Mouse (Mus musculus) kidney, adult 11 months (tissue): ENCODE results near the gene Atp6v0b.

ENCODE experiments used
- DNase-seq: peaks from one replicate; pipeline ENCODE4 v3.0.0; 2022

Atp6v0b gene

GRCm38 (mm10) chr4:117908834-117909453, 21.8 kb upstream of the Atp6v0b start:
- DNase-seq = no peak

GRCm38 (mm10) chr4:117906196-117906595, 19.1 kb upstream of the Atp6v0b start:
- DNase-seq = no peak

DNA sequence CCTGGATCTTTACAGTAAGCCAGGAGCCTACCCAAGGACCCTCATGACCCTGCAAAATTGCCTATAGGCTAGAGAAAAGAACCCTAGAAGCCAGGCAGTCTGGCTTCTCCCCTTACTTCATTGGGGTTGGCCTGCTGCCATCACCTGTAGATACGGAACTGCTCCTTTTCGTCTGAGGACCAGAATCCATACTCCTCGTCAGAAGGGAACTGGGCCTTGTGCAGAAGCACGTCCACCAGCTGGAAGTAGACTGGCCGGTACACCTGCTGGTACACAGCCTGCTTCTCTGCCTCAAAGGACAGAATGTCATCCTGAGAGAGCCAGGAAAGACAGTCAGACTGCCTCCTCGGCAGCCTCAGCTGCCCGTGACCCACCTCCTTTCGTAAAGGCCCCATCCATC, 17.6 kb upstream of the Atp6v0b start:
- DNase-seq = no peak

GRCm38 (mm10) chr4:117904094-117904493, 17.0 kb upstream of the Atp6v0b start:
- DNase-seq = no peak

- no peak for DNase-seq
Measured at GRCm38 (mm10) chr4:117898111-117898510, 11.0 kb upstream of the Atp6v0b start.

GRCm38 (mm10) chr4:117896031-117896430, 8.9 kb upstream of the Atp6v0b start:
- no peak for DNase-seq

DNA sequence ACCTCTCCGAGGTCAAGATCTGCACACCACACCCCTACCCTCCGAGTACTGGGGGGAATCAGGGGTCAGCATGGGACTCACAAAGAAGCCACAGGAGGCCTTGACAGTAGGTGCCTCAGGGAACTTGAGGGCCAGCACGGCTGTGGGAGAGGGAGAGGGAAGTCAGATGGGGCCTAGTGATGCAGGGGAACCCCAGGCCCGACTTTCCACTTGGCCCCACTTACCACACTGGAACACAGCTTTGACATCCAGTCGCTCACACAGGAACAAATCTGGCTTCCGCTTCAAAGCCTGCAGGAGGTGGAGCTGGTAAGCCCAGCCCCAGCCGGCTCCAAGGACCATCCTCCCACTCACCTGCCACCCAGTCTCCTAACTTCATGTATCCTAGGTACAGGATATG, 8.2 kb upstream of the Atp6v0b start:
- DNase-seq = no peak

DNA sequence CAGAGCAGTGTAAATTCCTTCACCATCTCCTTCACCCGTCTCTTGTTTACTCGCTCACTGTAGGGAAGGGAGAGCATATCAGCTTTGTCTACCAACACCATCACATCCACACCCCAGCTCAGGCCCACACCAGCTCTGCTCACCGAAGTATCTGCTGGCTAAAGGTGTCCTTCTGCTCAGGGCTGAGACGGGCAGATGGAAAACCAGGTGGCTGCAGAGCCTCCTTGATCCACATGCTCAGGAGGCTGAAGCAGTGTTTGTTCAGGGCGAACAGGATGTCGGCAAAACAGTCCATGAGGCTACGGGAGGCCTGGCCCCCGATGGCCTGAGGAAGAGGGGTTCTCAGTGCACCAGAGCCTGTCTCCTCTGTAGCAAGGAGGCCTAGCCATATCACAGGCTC, 7.5 kb upstream of the Atp6v0b start:
- DNase-seq = no peak

DNA sequence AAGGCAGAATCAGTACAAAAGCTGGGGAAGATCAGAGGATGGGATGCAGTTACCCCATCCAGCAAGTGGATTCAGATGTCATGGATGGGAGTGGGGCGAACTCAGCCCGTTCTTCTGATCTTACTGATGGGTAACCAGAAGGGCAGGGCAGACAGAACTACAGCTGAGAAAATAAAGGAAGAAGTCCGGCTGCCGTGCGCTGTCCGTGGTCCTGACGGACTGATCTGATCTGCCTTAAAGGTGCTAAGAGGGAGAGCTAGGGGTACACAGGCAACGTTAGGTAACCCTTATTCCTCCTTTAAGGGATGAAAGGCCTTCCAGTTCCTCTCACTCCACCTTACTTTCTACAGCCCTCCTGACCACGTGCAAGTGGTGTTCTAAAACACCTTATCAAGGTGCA, 6.2 kb upstream of the Atp6v0b start:
- DNase-seq = no peak

GRCm38 (mm10) chr4:117891738-117892161, 4.6 kb upstream of the Atp6v0b start, which contains the start of gene Dph2:
Gene Dph2, minus strand, starts transcription at chr4:117892032.
- peak; percentile 87 for DNase-seq

- DNase-seq = no peak
Measured at GRCm38 (mm10) chr4:117890750-117891149, 3.6 kb upstream of the Atp6v0b start.

DNA sequence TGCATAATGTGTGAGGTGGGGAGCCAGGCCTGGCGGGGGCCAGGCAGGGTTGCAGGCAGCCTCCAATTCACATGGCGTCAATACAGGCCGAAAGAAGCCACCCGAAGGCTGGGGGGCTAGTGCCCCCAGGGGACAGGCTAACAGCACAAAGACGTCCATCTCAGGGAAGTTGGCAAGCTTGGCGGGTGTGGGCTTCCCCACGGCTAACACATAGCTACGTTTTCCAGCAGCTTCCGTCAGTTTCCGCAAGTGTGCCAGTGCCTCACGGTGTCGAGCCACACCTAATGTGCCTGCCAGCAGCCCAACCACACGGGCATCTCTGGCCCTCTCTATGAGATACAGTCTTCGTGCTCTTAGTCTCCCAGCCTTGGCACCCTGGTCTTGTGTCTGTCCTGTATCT, 2.9 kb upstream of the Atp6v0b start:
- no peak for DNase-seq

GRCm38 (mm10) chr4:117889471-117889870, 2.3 kb upstream of the Atp6v0b start:
- no peak for DNase-seq

GRCm38 (mm10) chr4:117887920-117888319, 787 bp upstream of the Atp6v0b start:
- no peak for DNase-seq

DNA sequence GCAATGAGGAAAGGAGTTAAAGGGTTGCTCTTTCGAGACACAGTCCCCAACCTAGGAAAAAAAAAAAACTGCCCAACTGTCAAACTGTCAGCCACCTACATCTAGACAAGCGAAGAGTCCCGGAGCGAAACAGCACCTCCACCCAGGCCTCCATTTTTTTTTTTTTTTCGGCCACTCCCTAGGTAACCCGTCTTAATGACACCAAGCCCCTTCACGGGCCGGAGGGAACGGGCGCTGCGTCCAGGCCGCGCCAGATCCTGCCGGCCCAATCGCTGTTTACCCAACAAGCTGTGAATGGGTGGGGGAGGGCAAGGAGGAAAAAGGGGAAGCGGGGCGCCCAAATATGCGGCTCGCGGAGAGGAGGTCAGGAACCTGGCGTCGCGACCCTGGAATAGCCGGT, 489 bp downstream of the Atp6v0b start:
- DNase-seq = peak; percentile 37

- DNase-seq = no peak
Measured at GRCm38 (mm10) chr4:117885994-117886393, 1.1 kb downstream of the Atp6v0b start.

GRCm38 (mm10) chr4:117885093-117885492, 2.0 kb downstream of the Atp6v0b start:
- DNase-seq = no peak

- DNase-seq = no peak
Measured at GRCm38 (mm10) chr4:117884146-117884545, 3.0 kb downstream of the Atp6v0b start.

- DNase-seq = no peak
Measured at GRCm38 (mm10) chr4:117882701-117883691, 4.1 kb downstream of the Atp6v0b start, which contains the start of gene B4galt2. Gene B4galt2, minus strand, starts transcription at chr4:117883487.

DNA sequence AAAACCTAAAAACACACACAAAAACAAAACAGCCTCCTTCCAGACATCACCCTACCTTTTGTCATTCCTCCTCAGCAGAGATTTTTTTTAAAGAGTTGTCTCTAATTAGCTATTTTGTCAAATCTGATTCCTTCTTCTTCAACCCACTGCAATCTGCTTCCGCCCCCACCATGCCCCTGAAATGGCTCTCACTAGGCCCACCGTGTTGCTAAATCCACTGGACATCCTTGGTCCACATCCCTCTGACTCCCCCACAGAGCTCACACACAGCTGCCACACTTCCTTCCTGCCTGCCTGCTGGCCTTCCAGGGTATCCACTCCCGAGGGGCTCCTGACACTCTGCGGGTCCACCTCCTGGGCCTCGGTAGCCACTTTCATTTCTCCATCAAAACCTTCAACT, 8.4 kb downstream of the Atp6v0b start:
- no peak for DNase-seq

DNA sequence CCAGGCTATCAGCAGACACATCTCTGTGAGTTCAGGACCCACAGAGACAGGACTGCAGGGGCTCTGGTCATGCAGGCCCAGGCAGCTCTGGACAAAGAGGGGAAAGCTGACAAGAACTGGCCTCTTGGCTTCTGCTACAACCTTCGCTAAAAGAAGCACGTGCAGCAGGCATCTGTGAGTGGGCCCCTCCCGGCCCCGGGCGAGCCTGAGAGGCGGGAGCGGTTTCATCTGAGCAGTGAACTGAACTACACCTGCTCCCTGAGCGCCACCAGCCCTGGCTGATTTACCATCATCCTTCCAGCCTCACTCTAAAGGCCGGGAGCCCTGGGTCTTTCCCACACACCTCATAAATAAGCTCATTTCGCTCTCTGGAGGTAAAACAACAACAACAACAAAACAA, 8.8 kb downstream of the Atp6v0b start:
- DNase-seq = no peak

DNA sequence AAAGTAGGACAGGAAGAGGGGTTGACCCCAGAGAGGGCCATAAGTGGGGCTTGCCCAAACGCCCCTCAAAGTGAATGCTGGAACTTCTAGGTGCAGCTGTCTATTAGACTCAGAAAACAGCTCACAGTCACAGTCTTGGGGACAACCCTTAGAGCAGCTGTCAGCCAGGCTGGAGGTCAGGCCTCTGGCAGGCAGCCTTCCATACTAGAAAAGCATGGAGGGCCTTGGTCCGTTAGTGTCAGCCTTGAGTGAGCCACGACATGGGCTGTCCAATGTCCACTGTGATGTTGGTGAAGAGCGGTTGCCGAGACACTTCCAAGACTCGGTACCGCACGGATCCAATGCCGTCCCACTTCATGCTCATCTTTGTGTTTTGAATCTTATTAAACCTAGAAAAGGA, 13.5 kb downstream of the Atp6v0b start:
- DNase-seq = no peak

- peak; percentile 43 for DNase-seq
Measured at GRCm38 (mm10) chr4:117872471-117872886, 14.7 kb downstream of the Atp6v0b start, which contains the start of gene Ccdc24. Gene Ccdc24, minus strand, starts transcription at chr4:117872557.

DNA sequence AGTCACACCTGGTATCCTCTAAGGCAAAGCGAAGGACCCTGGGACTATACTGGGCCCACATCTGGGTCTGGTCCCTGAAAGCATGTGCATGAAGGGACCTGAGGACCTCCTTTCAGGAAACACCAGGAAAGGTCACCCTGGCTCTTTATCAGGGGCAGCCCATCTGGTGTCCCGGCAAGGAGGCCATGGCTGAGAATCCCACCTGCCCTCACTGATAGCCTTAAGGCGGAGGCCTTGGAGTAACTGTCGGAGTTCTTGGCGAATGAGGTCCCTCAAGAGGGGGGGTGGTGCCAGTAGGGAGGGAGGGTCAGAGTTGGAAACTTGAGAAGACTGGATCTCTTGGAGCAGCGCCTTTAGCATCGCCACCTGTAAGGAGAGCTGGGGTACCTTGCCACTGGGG, 15.3 kb downstream of the Atp6v0b start:
- no peak for DNase-seq
